Mouse (Mus musculus): ENCODE data around the gene Gm4779.
"Not testable (repeated sequence)": the region's sequence is repeated elsewhere in the genome, so short reads cannot be mapped to it uniquely, and the experiment has no call there.

Gm4779 gene

DNA sequence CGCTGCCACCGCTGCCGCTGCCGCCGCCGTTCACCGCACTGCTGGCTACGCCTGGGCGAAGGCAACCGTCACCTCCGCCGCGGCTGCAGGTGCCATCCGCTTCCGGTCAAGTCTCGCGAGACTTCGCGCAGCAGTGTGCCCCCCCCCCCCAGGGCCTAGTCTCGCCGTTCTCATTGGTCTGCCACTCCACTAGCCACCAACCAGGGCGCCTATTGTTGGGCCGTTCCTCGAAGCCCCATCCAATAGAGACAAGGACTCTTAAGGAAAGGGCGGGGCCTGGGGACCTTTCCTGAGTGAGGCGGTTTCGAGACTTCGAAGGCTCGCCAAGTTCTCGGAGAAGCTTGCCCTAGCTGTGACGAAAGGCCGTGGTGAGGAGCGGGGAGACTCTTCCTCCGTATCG is at the start of gene Gm4779, which contains the start of gene 8030474K03Rik:
Gene Gm4779 (minus strand): TSS at position 82 of the 400 bp plus-strand sequence.
Gene 8030474K03Rik (plus strand): TSS at position 315 of the 400 bp plus-strand sequence.
- DNase-seq (ENCODE audit: low read depth, low spot score) = no peak

DNA sequence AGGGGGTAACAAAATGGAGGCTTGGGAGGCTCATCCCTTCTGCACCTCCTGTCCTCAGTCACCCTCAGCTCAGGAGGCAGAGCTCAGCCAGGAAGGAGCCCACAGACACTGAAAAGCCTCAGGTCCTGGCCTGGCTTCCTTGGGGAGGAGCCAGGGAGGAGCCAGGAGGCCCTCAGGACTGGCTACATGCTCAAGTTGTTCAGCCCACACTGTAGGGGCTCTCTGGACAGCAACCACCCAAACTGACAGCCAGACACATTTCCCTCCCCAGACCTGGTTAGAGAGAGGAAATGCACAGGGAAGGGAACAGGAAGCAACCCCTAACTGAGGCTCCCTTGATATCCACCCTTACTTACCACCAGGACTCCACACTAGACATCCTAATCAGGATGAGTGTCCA is 25.8 kb upstream of the Gm4779 start:
- not testable (repeated sequence) for DNase-seq (ENCODE audit: low read depth, low spot score)

DNA sequence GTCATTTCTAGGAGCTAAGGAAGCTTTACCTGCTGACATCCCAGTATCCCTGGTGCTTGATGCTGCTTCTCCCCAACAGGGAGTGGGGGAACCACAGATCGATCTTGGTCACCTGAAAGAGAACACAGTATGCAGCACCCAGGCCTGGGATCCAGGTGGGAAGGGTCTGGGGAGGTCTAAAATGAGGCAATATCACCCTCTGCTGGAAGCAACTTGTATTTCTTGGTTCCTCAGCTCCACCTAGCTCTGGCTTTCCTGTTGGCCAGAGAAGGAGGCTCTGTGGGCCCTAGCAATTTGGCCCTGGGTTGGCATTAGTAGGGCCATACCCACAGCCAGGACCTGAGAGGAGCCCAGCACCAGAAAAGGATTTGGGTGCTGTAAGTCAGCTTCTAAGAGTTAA is 24.9 kb upstream of the Gm4779 start:
- DNase-seq (ENCODE audit: low read depth, low spot score) = no peak

DNA sequence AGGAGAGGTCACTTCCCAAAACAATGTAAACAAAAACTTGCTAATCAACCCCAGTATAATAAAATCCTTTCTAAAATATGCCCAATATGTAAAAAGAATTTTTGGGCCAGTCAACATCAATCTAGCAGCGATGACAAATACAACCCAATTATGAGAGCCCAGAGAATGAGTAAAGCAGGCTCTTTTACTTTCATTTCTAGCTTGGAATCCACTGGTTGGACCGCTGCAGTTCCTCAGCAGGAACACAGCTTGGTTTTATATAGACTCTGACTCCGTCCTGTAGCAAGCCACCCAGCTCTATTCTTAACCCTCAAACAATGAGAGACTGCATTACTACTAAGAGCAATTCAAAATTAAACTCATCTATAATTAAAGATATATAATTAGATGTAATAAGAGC is 17.5 kb upstream of the Gm4779 start:
- no peak for DNase-seq (ENCODE audit: low read depth, low spot score)

DNA sequence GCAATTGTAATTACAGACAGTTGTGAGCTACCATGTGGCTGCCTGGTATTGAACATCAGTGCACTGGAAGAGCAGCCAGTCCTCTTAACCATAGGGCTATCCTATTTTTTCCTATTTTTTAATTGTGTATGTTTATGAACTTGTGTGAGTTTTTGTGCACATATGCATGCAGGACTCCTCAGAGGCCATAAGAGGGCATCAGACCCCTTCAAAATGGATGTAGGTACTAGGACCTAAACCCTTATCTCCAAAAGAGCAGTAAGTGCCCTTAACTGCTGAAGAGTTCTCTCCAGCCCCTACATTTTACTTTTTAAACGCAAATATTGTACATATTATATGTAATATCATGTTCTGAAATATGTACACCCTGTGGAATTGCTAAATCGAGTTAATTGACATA is 11.3 kb upstream of the Gm4779 start:
- DNase-seq (ENCODE audit: low read depth, low spot score) = no peak

DNA sequence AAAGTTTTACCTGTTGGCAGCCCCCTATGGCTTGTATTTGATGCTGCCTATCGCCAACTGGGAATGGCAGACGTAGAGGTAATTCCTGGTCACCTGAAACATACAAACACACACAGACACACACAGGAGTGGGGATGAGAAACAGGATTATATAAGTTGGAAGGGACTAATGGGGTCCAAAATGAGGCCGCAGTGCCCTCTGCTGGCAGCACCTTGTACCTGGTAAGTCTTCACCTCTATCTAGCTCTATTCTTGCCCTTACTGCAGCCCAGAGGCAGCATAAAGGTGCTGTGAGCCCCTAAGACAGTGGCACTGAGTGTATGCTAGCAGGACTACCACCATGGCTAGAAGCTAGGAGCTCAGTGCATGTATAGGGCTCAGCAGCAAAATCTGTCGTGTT is 2.7 kb downstream of the Gm4779 start:
- DNase-seq (ENCODE audit: low read depth, low spot score) = no peak

DNA sequence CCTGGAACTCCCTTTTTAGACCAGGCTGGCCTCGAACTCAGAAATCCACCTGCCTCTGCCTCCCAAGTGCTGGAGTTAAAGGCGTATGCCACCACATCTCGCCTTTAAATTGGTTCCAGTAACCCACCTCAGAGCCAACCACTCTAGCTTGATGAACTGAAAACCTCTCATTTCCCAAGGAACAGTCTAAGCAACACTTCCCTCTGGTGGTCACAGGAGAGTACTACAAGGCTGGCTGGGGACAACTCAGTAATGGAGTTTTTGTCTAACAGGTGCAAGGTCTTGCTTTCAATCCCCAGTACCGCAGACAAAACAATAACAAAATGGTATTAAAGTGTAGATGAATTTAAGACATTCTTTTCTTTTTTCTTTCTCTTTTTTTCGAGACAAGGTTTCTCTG is 22.2 kb downstream of the Gm4779 start:
- peak; percentile 9 for DNase-seq (ENCODE audit: low read depth, low spot score)

DNA sequence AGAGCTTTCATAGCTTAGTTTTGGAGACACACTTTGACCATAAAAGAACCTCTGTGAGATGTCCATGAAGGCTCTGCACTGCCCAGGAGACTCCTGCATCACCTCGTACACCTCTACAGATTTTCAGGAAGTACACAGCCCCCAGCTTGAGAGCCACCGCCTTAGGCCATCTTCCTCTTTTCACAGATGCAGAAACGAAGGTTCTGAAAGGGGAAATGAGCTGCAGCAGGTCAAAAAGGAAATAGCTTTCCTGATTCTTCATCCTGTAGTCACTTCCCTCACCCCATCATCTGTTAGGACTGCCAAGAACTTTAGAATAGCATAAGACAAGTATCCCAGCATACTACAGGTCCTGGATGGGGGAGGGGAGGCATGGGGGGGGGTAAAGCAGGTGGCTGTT is 23.9 kb downstream of the Gm4779 start:
- no peak for DNase-seq (ENCODE audit: low read depth, low spot score)

DNA sequence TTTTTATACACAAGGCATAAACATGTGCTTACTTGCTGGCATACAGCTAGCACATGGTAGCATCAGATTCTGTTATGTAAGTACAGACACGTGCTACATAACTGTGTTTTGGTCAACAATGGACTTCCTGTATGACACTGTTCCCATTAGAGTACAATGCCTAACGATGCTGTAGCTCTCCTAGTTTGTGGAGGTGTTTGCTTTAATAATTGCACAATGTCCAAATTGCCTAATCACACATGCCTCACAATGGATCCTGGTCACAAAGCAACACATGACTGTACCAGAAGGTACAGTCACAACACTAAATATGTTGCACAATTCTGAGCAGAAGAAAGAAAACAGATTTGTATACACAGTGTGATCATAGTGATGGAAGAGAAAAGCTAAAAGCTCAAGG is 24.7 kb downstream of the Gm4779 start:
- DNase-seq (ENCODE audit: low read depth, low spot score) = no peak

DNA sequence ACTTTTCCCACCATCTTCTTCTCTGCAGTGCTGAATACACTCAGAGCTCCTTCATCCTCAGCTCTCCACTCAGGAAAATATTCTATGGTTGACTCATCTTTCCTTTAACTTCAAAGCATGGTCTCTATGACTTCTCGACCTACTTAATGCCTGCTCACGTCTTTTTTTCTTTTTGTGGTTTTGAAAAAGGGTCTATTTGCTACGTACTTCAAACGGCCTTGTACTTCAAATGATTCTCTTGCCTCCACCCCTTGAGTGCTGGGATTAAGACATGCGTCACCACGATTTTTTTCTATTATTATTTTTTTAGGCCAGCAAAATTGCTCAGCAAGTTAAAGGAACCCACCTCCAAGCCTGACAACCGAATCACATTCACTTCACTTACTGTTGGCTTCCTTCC is 26.9 kb downstream of the Gm4779 start:
- no peak for DNase-seq (ENCODE audit: low read depth, low spot score)

DNA sequence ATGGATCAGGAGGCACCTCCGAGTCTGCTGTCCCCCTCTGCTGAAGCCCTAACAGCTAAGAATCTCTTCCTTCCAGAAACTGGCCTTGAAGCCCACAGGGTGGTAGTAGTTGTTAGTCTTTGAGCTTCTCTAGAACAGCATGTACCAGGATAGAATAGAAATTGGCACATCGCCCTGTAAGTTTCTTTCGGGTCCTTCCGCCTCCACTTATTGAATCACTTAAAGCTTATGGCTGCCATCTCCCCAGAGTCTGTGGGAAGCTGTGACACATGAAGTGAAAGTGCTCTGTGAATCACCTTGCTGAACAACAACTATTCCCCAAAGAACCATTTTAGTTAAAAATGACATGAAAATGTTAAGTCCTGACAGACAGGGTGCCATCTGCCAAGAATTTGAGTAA is 29.1 kb downstream of the Gm4779 start:
- no peak for DNase-seq (ENCODE audit: low read depth, low spot score)

DNA sequence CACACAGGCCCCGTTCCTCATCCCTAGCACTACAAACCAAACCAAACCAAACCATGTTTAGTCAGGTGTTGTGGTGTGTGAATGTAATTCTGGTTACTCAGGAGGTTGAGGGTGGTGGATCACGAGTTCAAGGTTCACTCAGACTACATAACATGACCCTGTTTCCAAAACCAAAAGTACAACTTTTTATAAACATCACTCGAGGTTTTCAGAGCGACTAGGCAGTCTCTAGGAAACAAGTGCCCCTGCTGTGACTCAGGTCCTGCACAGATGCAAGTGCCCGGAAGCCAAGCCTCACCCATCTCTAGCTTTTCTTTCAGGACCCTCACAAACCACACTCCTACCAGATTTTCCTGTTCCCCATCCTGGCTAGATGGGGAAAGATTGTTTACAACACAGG is 29.6 kb downstream of the Gm4779 start:
- no peak for DNase-seq (ENCODE audit: low read depth, low spot score)

DNA sequence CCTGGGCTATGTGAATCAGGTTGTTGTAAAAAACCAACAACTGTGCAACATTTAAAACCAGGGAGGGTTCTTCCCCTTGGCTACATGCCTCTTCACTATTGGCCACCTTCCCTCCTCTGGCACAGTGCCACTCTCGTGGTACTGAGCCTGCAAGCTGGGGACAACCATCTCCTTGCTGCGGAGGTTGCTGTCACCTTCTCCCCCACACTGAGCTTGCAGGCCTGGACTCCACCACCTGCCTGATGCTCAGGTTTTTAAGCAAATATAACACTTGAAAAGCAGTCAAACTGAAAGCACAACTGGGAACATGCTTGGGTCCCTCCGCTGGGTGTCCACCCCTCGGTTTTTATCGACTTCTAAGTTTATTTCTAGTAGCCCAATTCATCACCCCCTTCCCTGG is 39.7 kb downstream of the Gm4779 start:
- no peak for DNase-seq (ENCODE audit: low read depth, low spot score)

DNA sequence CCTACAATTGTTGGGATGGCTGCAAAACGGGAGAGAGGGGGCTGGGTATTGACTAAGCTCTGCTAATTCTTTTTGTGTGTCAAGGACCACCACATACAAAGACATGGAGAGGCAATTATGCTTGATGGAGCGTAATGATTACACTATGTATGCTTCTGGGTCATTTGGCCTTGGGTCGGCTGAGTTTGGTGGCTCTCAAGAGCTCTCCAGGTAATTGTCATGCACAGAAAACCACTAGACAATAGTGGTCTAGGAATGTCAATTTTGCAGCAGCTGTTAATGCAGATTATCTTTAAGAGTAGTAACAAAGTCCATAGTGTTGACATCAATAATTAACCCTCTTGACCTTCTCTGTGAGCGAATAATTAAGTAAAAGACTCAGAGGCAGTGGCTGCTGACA is 44.1 kb downstream of the Gm4779 start:
- DNase-seq (ENCODE audit: low read depth, low spot score) = no peak

DNA sequence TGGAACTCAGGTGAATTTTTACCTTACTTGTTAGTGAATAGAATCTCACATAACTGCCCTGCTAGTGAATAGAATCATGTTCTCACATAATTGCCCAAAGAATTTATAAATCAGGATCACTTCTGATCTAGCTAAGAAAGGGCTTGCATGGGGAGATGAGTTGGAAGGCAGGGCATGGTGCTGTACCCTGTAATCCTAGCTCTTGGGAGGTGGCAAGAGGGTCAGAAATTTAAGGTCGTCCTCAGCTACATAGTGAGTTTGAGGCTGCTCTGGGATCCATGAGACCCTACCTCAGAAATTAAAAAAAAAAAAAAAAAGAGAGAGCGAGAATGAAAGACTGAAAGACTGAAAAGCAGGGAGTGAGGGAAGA is 53.2 kb downstream of the Gm4779 start:
- no peak for DNase-seq (ENCODE audit: low read depth, low spot score)

DNA sequence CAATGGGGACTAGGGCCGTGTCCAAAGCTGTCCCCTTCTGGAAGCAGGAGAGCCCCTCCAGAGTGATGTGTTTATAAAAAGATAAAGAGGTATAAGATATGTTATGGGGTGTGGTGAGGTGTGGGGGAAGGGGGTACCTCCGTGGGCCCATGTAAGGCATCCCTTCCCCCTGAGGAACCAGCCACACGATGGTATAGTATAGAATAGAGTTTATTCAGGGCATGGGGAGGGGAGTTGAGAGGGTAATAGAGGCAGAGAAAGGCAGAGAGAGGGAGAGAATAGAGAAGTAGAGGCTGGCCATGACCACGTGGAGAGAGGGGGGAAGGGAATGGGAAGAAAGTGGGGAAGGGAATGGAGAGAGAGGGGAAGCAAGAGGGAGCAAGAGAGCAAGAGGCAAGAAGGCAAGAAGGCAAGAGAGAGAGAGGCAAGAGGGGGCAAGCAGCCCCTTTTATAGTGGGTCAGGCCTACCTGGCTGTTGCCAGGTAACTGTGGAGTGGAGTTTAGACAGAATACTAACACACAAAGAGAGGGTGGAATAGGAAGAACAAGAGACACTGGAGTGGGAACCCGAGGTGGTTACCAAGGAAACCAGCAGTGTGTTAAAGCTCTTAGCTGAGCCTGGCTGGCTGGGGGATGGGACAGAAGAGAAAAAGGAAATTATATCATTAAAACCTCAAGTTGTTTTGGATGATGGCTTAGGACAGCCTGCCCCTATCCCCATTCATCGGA is 53.7 kb downstream of the Gm4779 start:
- DNase-seq (ENCODE audit: low read depth, low spot score) = no peak
